Mouse (Mus musculus) erythroblast, embryonic 14.5 days (primary cell): ENCODE results near the gene AC124502.3. TPM values are rescaled to one million over a fixed set of nuclear protein-coding genes. Genes with fewer than 3 reads are reported as not detected.

ENCODE experiments used
- H3K27me3 ChIP-seq: 2 replicates; pipeline ENCODE4 v1.6.1; 2012; ENCODE audit warnings: inconsistent platforms; ENCODE audit not compliant: control insufficient read depth
- H3K36me3 ChIP-seq: 2 replicates; pipeline ENCODE4 v1.6.1; 2012; ENCODE audit warnings: mild to moderate bottlenecking, inconsistent platforms; ENCODE audit not compliant: control insufficient read depth
- H3K4me1 ChIP-seq: 2 replicates; pipeline ENCODE4 v1.6.1; 2012; ENCODE audit warnings: inconsistent platforms; ENCODE audit not compliant: control insufficient read depth
- H3K4me3 ChIP-seq: replicated peaks from 2 replicates; pipeline ENCODE3; 2012; ENCODE audit warnings: moderate library complexity, mild to moderate bottlenecking, inconsistent platforms
- H3K9me3 ChIP-seq: 2 replicates; pipeline ENCODE4 v1.6.1; 2012; ENCODE audit warnings: low read length, inconsistent platforms, mixed read lengths; ENCODE audit not compliant: control insufficient read depth
- GATA1 ChIP-seq: IDR thresholded peaks from 2 replicates; pipeline ENCODE4 v1.6.1; 2012; ENCODE audit warnings: low read length, inconsistent platforms, mixed read lengths
- TAL1 ChIP-seq: IDR thresholded peaks from 3 replicates; pipeline ENCODE4 v1.6.1; 2012; ENCODE audit warnings: low read length, inconsistent platforms, mixed read lengths
- polyA plus RNA-seq: library from polyadenylated mRNA; stranded (reverse); fragments of >175 nt; gene quantifications from 2 replicates; pipeline ENCODE4 v1.2.3, GENCODE M21; 2012

The AC124502.3 gene
- 0.03 and 0.04 TPM in 2 replicates for polyA plus RNA-seq

DNA sequence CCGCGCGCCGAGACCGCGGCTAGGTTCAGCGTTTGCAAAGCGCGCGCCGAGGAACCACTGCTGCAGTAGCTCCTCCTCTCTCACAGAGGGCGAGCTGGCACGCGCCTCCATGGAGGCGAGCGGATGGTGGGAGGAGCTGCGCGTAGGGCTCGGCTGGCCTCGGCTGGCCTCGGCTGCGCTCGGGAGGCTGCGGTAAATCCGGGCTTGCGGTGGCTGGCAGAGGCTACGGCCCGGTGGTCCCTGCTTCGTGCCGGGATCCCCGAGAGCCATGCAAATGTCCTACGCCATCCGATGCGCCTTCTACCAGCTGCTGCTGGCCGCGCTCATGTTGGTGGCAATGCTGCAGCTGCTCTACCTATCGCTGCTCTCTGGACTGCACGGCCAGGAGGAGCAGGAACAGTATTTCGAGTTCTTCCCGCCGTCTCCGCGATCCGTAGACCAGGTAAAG lies at the start of gene AC124502.3, which contains the start of gene B4gat1:
AC124502.3 (plus strand) TSS at position 183 of the 448 bp plus-strand sequence.
B4gat1 (plus strand) TSS at position 118 of the 448 bp plus-strand sequence.
- H3K9me3 ChIP-seq, result no peaks in the 10 kb centered on the region
- peaks cover 53% of the 10 kb centered on the region for H3K4me1 ChIP-seq
- H3K27me3 ChIP-seq, result peaks cover 26% of the 10 kb centered on the region
- H3K4me3 ChIP-seq, result peak within 1 kb of the TSS; percentile 80
- H3K36me3 ChIP-seq, result peaks cover 9% of the 10 kb centered on the region
- TF ChIP-seq TAL1 (no peak), GATA1 (no peak)

DNA sequence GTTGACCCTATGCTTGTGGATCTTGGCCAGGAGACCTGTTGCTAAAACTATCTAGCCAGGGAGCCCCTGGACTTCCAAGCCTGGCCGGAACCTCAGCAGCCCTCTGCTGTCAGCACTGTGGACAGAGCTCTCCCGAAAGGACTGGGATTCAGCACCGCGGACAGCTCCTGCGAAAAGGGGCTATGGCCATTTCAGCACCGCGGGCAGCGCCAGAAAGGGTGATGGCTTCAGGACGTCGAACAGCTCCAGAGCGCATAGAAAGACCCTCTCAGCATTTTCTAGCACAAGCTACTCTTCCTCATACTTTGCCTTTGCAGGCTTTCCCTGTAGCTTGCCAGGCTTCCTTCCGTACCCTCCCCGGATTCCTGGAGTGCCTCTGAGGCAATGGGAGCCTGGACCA lies 49.7 kb upstream of the AC124502.3 start:
- no peak for TF ChIP-seq GATA1
- no peak for TF ChIP-seq TAL1
- Histone ChIP-seq H3K27me3 (peaks cover 56% of the 10 kb centered on the region), H3K9me3 (no peaks in the 10 kb centered on the region), H3K4me1 (no peaks in the 10 kb centered on the region), H3K4me3 (no peak overlapping the region), H3K36me3 (no peaks in the 10 kb centered on the region)

DNA sequence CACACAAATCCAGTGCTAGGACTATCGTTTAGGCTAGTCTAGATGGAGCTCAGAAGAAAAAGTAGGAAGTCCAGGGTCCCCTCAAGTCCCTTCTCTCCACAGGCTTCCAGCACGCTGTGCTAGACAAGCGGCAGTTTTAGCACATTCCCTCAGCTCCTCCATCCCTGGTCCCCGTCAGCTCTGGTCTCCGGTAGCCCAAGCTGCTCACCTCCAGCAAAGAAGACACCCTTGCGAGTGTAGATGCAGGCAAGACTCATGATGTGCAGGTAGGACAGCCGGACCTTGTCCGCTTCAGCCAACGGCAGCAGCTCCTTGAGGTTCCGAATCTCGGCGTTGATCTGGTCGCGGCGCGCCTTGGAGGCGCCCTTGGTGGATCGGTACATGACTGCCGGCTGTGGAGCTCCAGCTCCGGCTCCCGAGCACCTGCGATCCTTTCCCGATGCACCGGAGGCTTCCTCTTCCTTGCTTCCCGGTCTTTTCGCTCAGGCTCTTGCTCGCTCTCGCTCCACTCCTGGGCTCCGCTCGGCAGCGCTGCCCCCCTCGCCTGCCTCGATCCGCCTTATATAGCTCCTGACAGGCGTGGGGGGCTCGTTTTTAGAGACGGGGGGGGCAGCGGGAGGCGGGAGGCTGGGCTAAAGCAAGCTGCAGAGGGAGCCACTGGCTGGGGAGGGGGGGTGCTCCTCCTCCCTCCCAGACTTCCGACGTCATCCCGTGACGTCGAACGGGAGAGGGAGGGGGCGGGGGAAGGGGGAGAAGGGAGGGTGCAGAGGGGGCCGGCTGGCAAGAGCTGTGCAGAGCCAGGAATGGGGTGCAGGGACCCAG lies 49.0 kb upstream of the AC124502.3 start:
- H3K9me3 ChIP-seq, result no peaks in the 10 kb centered on the region
- H3K4me1 ChIP-seq, result no peaks in the 10 kb centered on the region
- H3K36me3 ChIP-seq, result no peaks in the 10 kb centered on the region
- no peak overlapping the region for H3K4me3 ChIP-seq
- H3K27me3 ChIP-seq, result peaks cover 50% of the 10 kb centered on the region
- no peak for TF ChIP-seq GATA1
- TF ChIP-seq TAL1, result no peak

DNA sequence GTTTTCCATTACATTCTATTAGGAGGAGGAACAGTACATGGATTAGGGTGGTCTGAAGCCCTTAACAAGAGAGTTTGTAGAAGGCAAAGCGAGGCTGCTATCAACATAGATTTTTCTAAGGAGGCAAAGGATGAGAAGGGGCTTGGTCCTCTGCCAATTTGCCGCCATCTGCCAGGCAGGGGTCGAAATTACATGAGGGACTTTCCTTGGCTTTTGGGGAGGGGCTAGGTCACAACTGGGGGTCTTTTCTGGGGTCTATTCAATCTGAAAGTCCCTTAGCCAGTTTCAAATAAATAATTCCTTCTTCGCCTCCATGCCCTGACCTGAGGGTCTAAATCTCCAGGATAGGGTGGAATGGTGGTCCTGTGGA lies 48.5 kb upstream of the AC124502.3 start, which contains the start of gene Npas4:
Npas4 (minus strand) TSS at position 61 of the 370 bp plus-strand sequence.
- Histone ChIP-seq H3K9me3 (no peaks in the 10 kb centered on the region), H3K4me3 (no peak within 1 kb of the TSS), H3K36me3 (no peaks in the 10 kb centered on the region), H3K4me1 (no peaks in the 10 kb centered on the region), H3K27me3 (peaks cover 45% of the 10 kb centered on the region)
- TF ChIP-seq GATA1 (no peak), TAL1 (no peak)

DNA sequence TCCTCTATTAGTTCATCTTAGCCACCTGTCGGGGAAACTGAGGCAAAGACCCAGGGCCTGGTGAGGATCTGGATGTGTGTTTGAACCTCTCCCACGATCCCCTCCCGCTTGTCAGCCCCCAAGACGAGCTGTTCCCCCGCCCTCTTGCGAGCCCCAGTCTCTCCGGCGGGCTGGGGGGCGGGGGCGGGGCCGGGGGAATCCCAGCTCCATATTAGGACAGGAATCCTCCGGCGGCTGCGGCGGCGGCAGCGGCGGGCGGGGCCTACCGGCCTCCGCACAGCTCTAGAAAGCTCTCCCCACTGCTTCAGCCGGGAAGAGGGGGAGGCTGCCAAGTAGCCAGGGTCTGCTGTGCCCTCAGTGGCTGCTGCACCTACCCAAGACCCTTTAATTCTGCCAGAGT lies 48.0 kb upstream of the AC124502.3 start:
- Histone ChIP-seq H3K4me1 (no peaks in the 10 kb centered on the region), H3K27me3 (peaks cover 44% of the 10 kb centered on the region), H3K9me3 (no peaks in the 10 kb centered on the region), H3K4me3 (no peak overlapping the region), H3K36me3 (no peaks in the 10 kb centered on the region)
- TF ChIP-seq GATA1 (no peak), TAL1 (no peak)

DNA sequence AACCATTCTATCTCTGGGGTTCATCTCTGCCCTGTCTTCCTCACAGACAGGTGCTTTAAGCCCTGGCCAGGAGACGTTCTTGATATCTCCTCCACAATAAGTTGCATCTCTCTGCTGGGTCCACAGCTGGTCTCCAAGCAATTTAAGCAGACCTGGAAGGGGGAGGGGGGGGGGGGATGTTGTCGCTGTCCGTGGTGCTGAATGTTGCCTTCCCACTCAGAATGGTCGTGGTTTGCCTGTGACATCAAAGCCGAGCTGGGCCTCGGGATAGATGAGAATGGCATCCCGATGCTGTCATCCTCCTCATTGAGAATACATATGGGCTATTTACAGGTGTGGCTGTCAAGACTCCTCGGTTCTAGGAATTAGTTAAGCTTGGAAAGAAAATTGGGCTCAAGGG lies 46.3 kb upstream of the AC124502.3 start:
- no peak overlapping the region for H3K4me3 ChIP-seq
- no peaks in the 10 kb centered on the region for H3K36me3 ChIP-seq
- H3K4me1 ChIP-seq, result no peaks in the 10 kb centered on the region
- no peaks in the 10 kb centered on the region for H3K9me3 ChIP-seq
- no peak for TF ChIP-seq GATA1
- peaks cover 44% of the 10 kb centered on the region for H3K27me3 ChIP-seq

DNA sequence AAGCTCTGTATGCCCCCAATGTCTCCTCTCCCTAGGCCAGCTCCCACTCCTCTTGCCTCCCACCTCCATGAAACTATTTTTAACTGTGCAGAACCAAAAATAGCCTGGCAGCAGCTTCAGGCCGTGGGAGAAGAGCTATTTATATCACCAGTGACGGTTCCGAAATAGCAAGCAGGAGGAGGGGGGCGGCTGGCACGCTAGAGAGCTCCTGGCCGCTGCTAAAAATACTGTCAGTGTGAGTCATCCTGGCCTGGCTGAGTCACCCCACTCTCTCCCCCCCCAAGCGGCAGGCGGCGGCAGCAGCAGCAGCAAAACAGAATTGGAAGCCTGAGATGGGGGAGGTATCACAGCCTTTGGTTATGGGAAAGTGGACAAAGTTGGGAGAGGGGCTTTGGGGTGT lies 45.8 kb upstream of the AC124502.3 start:
- peaks cover 47% of the 10 kb centered on the region for H3K27me3 ChIP-seq
- no peaks in the 10 kb centered on the region for H3K4me1 ChIP-seq
- TF ChIP-seq TAL1 (no peak), GATA1 (no peak)
- H3K9me3 ChIP-seq, result no peaks in the 10 kb centered on the region
- H3K36me3 ChIP-seq, result no peaks in the 10 kb centered on the region
- H3K4me3 ChIP-seq, result no peak overlapping the region

DNA sequence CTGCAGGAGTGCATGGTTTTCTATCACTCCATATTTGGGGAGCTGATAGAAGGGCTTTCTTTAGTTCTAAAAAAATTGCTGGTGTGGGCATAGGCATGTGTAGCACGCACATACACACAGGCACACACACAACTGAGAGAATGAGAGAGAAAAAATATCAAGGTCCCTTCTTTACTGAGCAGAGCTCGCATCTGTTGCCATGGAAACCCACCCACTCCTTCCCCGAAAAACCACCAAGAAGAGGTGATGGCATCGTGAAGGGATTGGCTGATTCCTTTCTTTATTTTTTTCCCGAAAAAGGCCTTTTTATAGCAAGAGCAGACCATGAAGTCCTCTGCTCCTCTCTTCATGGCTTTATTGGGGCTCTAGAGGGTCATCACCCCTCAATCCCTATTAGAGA lies 44.6 kb upstream of the AC124502.3 start:
- H3K27me3 ChIP-seq, result peaks cover 46% of the 10 kb centered on the region
- H3K4me1 ChIP-seq, result no peaks in the 10 kb centered on the region
- no peaks in the 10 kb centered on the region for H3K9me3 ChIP-seq
- no peaks in the 10 kb centered on the region for H3K36me3 ChIP-seq
- H3K4me3 ChIP-seq, result no peak overlapping the region
- TF ChIP-seq GATA1 (no peak), TAL1 (no peak)

DNA sequence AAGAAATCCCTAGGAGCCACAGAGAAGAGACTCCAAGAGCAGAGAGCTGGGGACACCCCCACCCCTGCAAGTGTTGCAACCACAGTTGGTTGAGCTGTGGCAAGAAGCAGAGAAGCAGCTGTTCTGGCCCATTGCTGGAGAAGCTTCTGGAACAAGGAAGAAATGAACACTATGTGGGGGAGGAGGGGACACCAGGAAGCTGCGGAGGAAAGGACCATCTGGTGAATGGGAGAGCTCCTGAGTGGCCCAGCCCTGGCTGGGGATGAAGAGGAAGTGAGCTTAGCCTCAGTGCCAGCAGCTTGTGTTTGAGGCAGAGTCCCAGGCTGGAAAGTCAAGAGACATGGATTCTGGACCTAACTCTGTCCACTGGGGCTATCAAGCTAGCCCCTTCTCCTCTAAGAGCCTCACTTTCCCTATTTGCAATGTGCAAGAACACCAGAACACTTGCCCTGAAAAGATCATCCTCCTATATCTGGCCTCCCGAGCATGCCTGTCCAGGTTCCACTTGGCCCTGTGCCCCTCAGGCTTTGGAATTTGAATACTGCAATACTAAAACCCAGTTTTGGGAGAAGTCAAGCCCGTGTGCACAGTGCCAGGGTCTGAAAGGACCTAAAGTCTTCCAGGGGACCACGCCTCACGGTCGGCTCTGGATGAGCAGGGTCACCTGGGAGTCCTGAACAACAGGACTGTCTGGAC lies 39.1 kb upstream of the AC124502.3 start:
- Histone ChIP-seq H3K4me3 (no peak overlapping the region), H3K4me1 (peaks cover 4% of the 10 kb centered on the region), H3K9me3 (no peaks in the 10 kb centered on the region), H3K36me3 (no peaks in the 10 kb centered on the region), H3K27me3 (peaks cover 15% of the 10 kb centered on the region)
- TF ChIP-seq GATA1 (no peak), TAL1 (no peak)
